Mouse (Mus musculus) ES-Bruce4 (cell line): ENCODE data around the gene Tnfsfm13.

Experiments used
- CTCF ChIP-seq: IDR thresholded peaks from one replicate; pipeline ENCODE4 v1.8.1; 2011; ENCODE audit warnings: low read depth, low read length
- EP300 ChIP-seq: IDR thresholded peaks from 2 replicates; pipeline ENCODE4 v1.6.1; 2011; ENCODE audit warnings: low read depth, low read length; ENCODE audit not compliant: insufficient read depth

- TF ChIP-seq CTCF = peak; percentile 46
- no peak for TF ChIP-seq EP300
Observed at GRCm38 (mm10) chr11:69719423-69719822, 23.5 kb upstream of the Tnfsfm13 start.
